In the genomic region with DNA sequence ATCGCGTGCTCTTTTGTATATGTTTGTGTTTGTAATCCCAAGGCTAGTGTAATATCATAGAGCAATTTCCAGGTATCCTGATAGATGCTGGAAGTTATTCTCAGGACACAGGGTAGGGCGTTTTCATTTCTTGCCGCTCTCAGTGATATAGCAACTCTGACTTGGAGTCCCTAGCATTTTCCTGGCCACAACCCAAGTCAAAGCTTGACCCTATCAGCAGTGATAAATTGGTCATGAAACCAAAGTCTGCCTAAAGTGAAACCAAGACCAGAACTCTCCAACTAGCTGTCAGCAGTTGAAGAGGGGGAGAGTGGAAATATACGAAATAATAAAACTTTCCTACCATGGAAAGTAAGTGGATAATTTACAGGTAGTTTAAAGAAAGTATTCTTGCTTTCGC, we compare ENCODE assay signal across 10 mouse cellular contexts.
DNase-seq lines count a peak whose midpoint lies in the region; ATAC-seq and TF ChIP-seq lines count a peak whose summit lies in the region.
"Had no signal": no experiment of that assay in that cellular context is flagged by ENCODE, and none has a peak within 500 bp of the region (broad histone marks: within the 10 kb centered on the region; RNA-seq: fewer than 3 reads in every experiment).

No protein-coding gene starts in this region.

- peak; percentile 33 to 67 for DNase-seq in heart, adult 9 months (ENCODE audit: low spot score in 2 of 2)
- peak; percentile 24 for DNase-seq in gastrocnemius, postnatal 10 days
- DNase-seq in kidney, adult 9 months = peak; percentile 63
- DNase-seq in ovary, adult 18-20 months (ENCODE audit: low spot score) = no peak
- DNase-seq in MN1 (ENCODE audit: low spot score) = no peak
- DNase-seq in right cerebral cortex, adult 18-20 months = no peak
- DNase-seq: cerebellum, adult 2 months had no signal

- no peak overlapping the region for H3K4me3 ChIP-seq in heart, embryonic 12.5 days
- H3K4me3 ChIP-seq in small intestine, adult 2 months (ENCODE audit: low read depth, low read length) = no peak overlapping the region
- H3K4me3 ChIP-seq: embryonic facial prominence, embryonic 15.5 days had no signal

- no peaks in the 10 kb centered on the region for H3K36me3 ChIP-seq in heart, embryonic 12.5 days
- H3K36me3 ChIP-seq in small intestine, adult 2 months (ENCODE audit: control insufficient read depth, insufficient read depth, low read length) = no peaks in the 10 kb centered on the region
- H3K36me3 ChIP-seq: embryonic facial prominence, embryonic 15.5 days had no signal

- 61% methylated on average over 6 of the region's 6 CpGs for WGBS in heart, embryonic 12.5 days
- 21% methylated on average over 6 of the region's 6 CpGs for WGBS in small intestine, adult 2 months

- no peaks in the 10 kb centered on the region for H3K9me3 ChIP-seq in heart, embryonic 12.5 days (replicated peaks)
- H3K9me3 ChIP-seq: embryonic facial prominence, embryonic 15.5 days had no signal

- no peak for TF ChIP-seq POLR2A in small intestine, adult 2 months (IDR thresholded peaks at IDR 0.05; ENCODE audit: low read depth, low read length)

- peaks cover 10% of the 10 kb centered on the region for H3K4me1 ChIP-seq in heart, embryonic 12.5 days (replicated peaks)
- H3K4me1 ChIP-seq in small intestine, adult 2 months (ENCODE audit: control insufficient read depth, insufficient read depth, insufficient read length, low read length) = peaks cover 10% of the 10 kb centered on the region; the same call in 1 of the 2 replicates
- H3K4me1 ChIP-seq: embryonic facial prominence, embryonic 15.5 days had no signal

- no peak for TF ChIP-seq CTCF in small intestine, adult 2 months (IDR thresholded peaks at IDR 0.05; ENCODE audit: extremely low read depth, insufficient read length, insufficient replicate concordance, low read depth, low read length)

- no peak overlapping the region for H3K9ac ChIP-seq in heart, embryonic 12.5 days
- H3K9ac ChIP-seq: embryonic facial prominence, embryonic 15.5 days had no signal

- H3K27me3 ChIP-seq in heart, embryonic 12.5 days (replicated peaks) = peaks cover 11% of the 10 kb centered on the region; the same call in 1 of the 2 replicates
- H3K27me3 ChIP-seq in small intestine, adult 2 months (ENCODE audit: control insufficient read depth, insufficient read depth, low read length) = no peaks in the 10 kb centered on the region
- H3K27me3 ChIP-seq: embryonic facial prominence, embryonic 15.5 days had no signal

- no peak for ATAC-seq in heart, embryonic 12.5 days (ENCODE audit: insufficient number of reproducible peaks, low FRiP score)

- H3K27ac ChIP-seq in heart, embryonic 12.5 days (ENCODE audit: poor library complexity, severe bottlenecking) = no peak overlapping the region
- H3K27ac ChIP-seq in small intestine, adult 2 months (ENCODE audit: insufficient read depth, low read depth, low read length) = peak overlapping the region; percentile 55
- H3K27ac ChIP-seq: embryonic facial prominence, embryonic 15.5 days had no signal

- H3K4me2 ChIP-seq in heart, embryonic 12.5 days = no peak overlapping the region
- H3K4me2 ChIP-seq: embryonic facial prominence, embryonic 15.5 days had no signal

Comparison
In these comparisons a context has a peak if more than half of its experiments do, and no peak if none do; other contexts are left out.
1. DNase-seq: peak in heart, adult 9 months (2 of 2), gastrocnemius, postnatal 10 days (single experiment) and kidney, adult 9 months (single experiment); none in ovary, adult 18-20 months (single experiment), MN1 (single experiment) and right cerebral cortex, adult 18-20 months (single experiment).